Mouse (Mus musculus) liver, embryonic 14.5 days (tissue): Measurements from ENCODE around the gene Kazn. TPM values are rescaled to one million over a fixed set of nuclear protein-coding genes. Genes with fewer than 3 reads are reported as not detected.

Experiments used
- ATAC-seq: fragments of 200-750 bp; cut with Nextera tagmentation; 2 replicates; pipeline ENCODE4 v1.8.0; 2017; ENCODE audit warnings: moderate number of reproducible peaks, mild to moderate bottlenecking, moderate library complexity; ENCODE audit not compliant: insufficient read depth
- DNase-seq, 3 experiments: peaks; one replicate each; pipeline ENCODE4 v3.0.0-alpha.2; 2012 to 2013; ENCODE audit warnings: low read depth in 3 of 3, low spot score in 3 of 3
- H3K27ac ChIP-seq: fragments of 300-500 bp; sonication (generic); 2 replicates; pipeline ENCODE4 v1.5.1; 2014; ENCODE audit warnings: moderate library complexity, mild to moderate bottlenecking, control low read depth, inconsistent platforms
- H3K27me3 ChIP-seq: fragments of 300-500 bp; sonication (generic); 2 replicates; pipeline ENCODE4 v1.6.1; 2014; ENCODE audit warnings: mild to moderate bottlenecking, low read length, moderate library complexity; ENCODE audit not compliant: control insufficient read depth, insufficient read depth
- H3K36me3 ChIP-seq: fragments of 300-500 bp; sonication (generic); replicated peaks from 2 replicates; pipeline ENCODE4 v1.6.1; 2014; ENCODE audit warnings: low read depth; ENCODE audit not compliant: control insufficient read depth, insufficient read depth
- H3K4me1 ChIP-seq, 2 experiments: fragments of 200-500 bp in 1 of 2; fragments of 300-500 bp in 1 of 2; sonication (generic) in 1 of 2; replicated peaks; 2 replicates each; pipeline ENCODE4 v1.6.1; 2012 to 2014; ENCODE audit warnings: antibody characterized with exemption in 1 of 2, inconsistent platforms in 1 of 2, low read length in 1 of 2; ENCODE audit not compliant: control insufficient read depth in 2 of 2, insufficient read depth in 2 of 2
- H3K4me2 ChIP-seq: fragments of 300-500 bp; sonication (generic); 2 replicates; pipeline ENCODE4 v1.6.1; 2014; ENCODE audit warnings: low read depth, mild to moderate bottlenecking, control low read depth, moderate library complexity
- H3K4me3 ChIP-seq, 2 experiments: fragments of 200-500 bp in 1 of 2; fragments of 300-500 bp in 1 of 2; sonication (generic) in 1 of 2; 2 replicates each; pipeline ENCODE4 v1.5.1; 2012 to 2014; ENCODE audit warnings: low read depth in 2 of 2, low read length in 2 of 2, mild to moderate bottlenecking in 2 of 2, control low read depth in 1 of 2, inconsistent platforms in 1 of 2, moderate library complexity in 1 of 2; ENCODE audit not compliant: insufficient read depth in 1 of 2
- H3K9ac ChIP-seq: fragments of 300-500 bp; sonication (generic); replicated peaks from 2 replicates; pipeline ENCODE4 v1.6.1; 2014; ENCODE audit warnings: mild to moderate bottlenecking, control low read depth, moderate library complexity
- H3K9me3 ChIP-seq: fragments of 300-500 bp; sonication (generic); 2 replicates; pipeline ENCODE4 v1.6.1; 2016; ENCODE audit warnings: low read length, mixed read lengths; ENCODE audit not compliant: control insufficient read depth
- CTCF ChIP-seq: IDR thresholded peaks from 2 replicates; pipeline ENCODE4 v1.5.1; 2016; ENCODE audit warnings: antibody characterized with exemption, low read depth, control low read depth
- EP300 ChIP-seq: IDR thresholded peaks from 2 replicates; pipeline ENCODE4 v1.6.1; 2016; ENCODE audit warnings: antibody characterized with exemption, low read depth
- WGBS: fragments of 180-500 bp; shearing (Covaris S2); extraction: QIAGEN DNeasy Blood & Tissue Kit; methylation state at CpG from one replicate; pipeline ENCODE4 v1.1.7; 2014; ENCODE audit not compliant: insufficient replicate concordance; 5-methylcytosine and 5-hydroxymethylcytosine counted together
- polyA plus RNA-seq, 2 experiments: library from polyadenylated mRNA; depleted of rRNA in 1 of 2; stranded (reverse) in 1 of 2; unstranded in 1 of 2; fragments of >200 nt; fragmentation: Nextera tagmentation in 1 of 2; extraction: Ambion mirVana in 1 of 2; gene quantifications; 2 replicates each; pipeline versions ENCODE4 v1.2.1 to v1.2.3; 2012 to 2014

The Kazn gene
- polyA plus RNA-seq, 2 experiments, result 0.41 to 0.94 TPM

GRCm38 (mm10) chr4:142169636-142170035 is 69.6 kb downstream of the Kazn start:
- no peaks in the 10 kb centered on the region for H3K27me3 ChIP-seq
- 39% methylated on average over 4 of the region's 4 CpGs for WGBS
- H3K4me3 ChIP-seq, result no peak overlapping the region
- peaks cover 0 to 13% of the 10 kb centered on the region in 2 experiments; a peak in 2 of 4 replicates for H3K4me1 ChIP-seq
- TF ChIP-seq CTCF (no peak), EP300 (no peak)
- no peak for ATAC-seq
- no peak overlapping the region for H3K4me2 ChIP-seq
- H3K36me3 ChIP-seq, result no peaks in the 10 kb centered on the region
- no peak overlapping the region for H3K27ac ChIP-seq
- DNase-seq, result no peak
- H3K9me3 ChIP-seq, result no peaks in the 10 kb centered on the region
- H3K9ac ChIP-seq, result no peak overlapping the region

DNA sequence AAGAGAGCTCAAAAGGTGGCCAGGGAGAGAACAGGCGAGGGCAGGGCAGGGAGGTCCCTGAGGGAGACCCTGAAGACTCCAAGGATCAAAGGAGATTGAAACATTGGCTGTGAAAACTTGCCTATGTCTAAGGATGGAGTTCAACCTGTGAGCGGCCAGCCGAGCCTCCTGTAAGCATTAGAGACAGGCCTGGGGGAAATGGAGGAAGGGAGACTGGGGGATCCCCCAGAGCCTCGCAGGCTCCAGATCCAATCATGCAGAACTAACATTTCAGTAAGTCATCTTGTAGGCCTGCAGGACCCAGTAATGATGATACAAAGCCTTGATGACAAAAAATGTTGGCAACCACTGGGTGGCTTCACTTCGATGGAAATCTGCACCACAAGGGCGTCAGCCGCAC is 70.8 kb downstream of the Kazn start:
- no peak overlapping the region for H3K27ac ChIP-seq
- DNase-seq (no peak), ATAC-seq (no peak)
- WGBS, result 75% methylated on average over 7 of the region's 7 CpGs
- H3K27me3 ChIP-seq, result no peaks in the 10 kb centered on the region
- H3K4me1 ChIP-seq, result peaks cover 0 to 8% of the 10 kb centered on the region in 2 experiments; a peak in 2 of 4 replicates
- H3K4me2 ChIP-seq, result no peak overlapping the region
- H3K36me3 ChIP-seq, result no peaks in the 10 kb centered on the region
- H3K9me3 ChIP-seq, result no peaks in the 10 kb centered on the region
- H3K4me3 ChIP-seq, result no peak overlapping the region
- TF ChIP-seq EP300 (no peak), CTCF (no peak)
- no peak overlapping the region for H3K9ac ChIP-seq

- 10% methylated on average over 18 of the region's 18 CpGs for WGBS
- peak; percentile 51 for ATAC-seq
- Histone ChIP-seq H3K4me3 (no peak overlapping the region), H3K9me3 (no peaks in the 10 kb centered on the region), H3K27me3 (no peaks in the 10 kb centered on the region), H3K4me1 (peaks cover 0 to 4% of the 10 kb centered on the region in 2 experiments; a peak in 1 of 4 replicates), H3K4me2 (peak overlapping the region; percentile 24), H3K9ac (no peak overlapping the region), H3K27ac (no peak overlapping the region), H3K36me3 (no peaks in the 10 kb centered on the region)
- DNase-seq, result no peak
- TF ChIP-seq CTCF (no peak), EP300 (no peak)
These were observed 73.1 kb downstream of the Kazn start for GRCm38 (mm10) chr4:142165835-142166701.

DNA sequence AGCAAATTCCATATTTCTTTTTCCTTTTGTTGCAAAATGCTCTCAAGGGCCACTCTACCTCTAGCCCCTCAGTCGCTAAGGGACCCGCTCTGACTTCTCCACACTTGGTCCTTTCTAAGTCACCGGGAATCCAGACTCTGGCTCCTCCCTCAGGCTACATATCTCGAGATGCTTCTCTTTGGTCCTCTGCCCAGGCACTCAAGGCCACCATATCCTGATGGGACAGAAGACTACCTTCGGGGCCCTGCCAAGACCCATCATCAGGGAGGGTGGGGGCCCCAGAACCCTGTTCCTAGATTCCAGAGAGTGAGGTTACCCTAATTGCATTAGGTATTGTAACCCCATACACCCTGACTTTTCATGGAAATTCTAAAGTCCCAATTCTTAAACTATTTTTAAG is 73.8 kb downstream of the Kazn start:
- ATAC-seq, result no peak
- Histone ChIP-seq H3K27me3 (no peaks in the 10 kb centered on the region), H3K4me1 (peaks cover 0 to 3% of the 10 kb centered on the region in 2 experiments; a peak in 1 of 4 replicates), H3K4me2 (no peak overlapping the region), H3K4me3 (no peak overlapping the region), H3K9ac (no peak overlapping the region), H3K27ac (no peak overlapping the region), H3K36me3 (no peaks in the 10 kb centered on the region), H3K9me3 (no peaks in the 10 kb centered on the region)
- TF ChIP-seq EP300 (no peak), CTCF (no peak)
- 39% methylated on average over 5 of the region's 5 CpGs for WGBS
- no peak for DNase-seq

DNA sequence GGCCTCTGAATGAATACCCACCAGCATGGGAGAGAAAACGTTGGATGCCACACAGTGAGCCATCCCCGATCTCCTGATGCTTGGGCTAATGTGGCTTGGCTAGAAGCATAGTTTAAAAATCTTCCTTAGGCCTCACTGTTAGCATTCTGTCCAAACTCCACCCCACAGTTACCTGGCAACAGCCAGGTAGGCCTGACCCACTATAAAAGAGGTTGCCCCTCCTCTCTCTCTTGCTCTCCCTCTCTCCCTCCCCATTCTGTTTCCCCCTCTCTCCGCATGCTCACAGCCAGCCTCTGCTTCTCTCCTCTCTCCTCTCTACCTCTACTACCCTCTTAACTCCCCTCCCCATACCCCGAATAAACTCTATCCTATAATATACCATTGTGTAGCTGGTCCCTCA is 74.8 kb downstream of the Kazn start:
- WGBS, result 62% methylated on average over 4 of the region's 4 CpGs
- no peak for TF ChIP-seq CTCF
- no peak for TF ChIP-seq EP300
- no peak for DNase-seq
- peaks cover 0 to 3% of the 10 kb centered on the region in 2 experiments; a peak in 1 of 4 replicates for H3K4me1 ChIP-seq
- ATAC-seq, result no peak
- H3K9me3 ChIP-seq, result no peaks in the 10 kb centered on the region
- H3K9ac ChIP-seq, result no peak overlapping the region
- H3K4me2 ChIP-seq, result no peak overlapping the region
- no peaks in the 10 kb centered on the region for H3K36me3 ChIP-seq
- H3K27ac ChIP-seq, result no peak overlapping the region
- no peaks in the 10 kb centered on the region for H3K27me3 ChIP-seq
- no peak overlapping the region for H3K4me3 ChIP-seq
